Mouse (Mus musculus) spleen, adult 12 weeks (tissue): ENCODE data around the gene Pde12.
"Not testable (repeated sequence)": the region's sequence is repeated elsewhere in the genome, so short reads cannot be mapped to it uniquely, and the experiment has no call there.

ENCODE experiments used
- DNase-seq: peaks from one replicate; pipeline ENCODE4 v3.0.0; 2022; ENCODE audit warnings: low spot score

Gene Pde12

DNA sequence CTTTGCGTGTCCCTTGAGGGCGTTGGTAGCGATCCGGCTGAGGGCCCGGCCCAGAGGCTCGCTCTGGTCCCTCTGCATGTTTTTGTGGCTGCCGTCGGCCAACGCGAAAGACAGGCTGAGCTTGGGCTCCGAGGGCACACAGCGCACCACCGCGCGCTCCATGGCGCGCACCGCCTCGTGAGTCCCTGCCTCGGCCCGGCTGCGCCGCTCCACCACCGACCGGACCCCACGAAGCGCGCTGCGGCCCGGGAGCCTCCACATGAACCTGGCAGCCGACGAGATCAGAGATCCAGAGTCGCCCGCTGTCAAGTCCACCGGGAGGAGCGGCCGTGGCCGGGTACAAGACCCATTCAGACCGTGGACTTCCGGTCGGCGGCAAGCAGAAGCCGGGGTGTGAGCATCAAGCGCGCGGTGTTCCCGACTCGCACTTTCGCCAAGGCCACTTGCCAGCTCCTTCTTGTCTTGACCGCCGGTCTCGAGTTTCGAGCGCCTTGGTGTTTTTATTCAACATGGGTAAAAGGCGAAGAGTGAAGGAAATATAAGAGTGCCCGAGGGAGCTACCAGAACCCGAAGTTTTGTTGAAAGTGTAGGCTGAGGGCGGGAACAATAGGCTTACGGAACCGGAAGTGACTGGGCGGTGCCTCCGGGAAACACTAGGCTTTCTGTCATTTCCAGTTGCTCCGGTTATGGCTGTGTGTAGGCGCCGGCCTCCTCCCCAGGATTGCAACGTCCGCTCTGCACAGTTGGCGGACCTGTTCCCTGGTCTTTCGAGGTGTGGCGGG lies at the start of gene Pde12:
Gene Pde12, minus strand, starts transcription at position 592 of the 782 bp plus-strand sequence.
- peak; percentile 80 for DNase-seq

GRCm38 (mm10) chr14:26705246-26705645 lies 35.6 kb upstream of the Pde12 start:
- not testable (repeated sequence) for DNase-seq

GRCm38 (mm10) chr14:26697912-26698311 lies 28.2 kb upstream of the Pde12 start:
- no peak for DNase-seq

DNA sequence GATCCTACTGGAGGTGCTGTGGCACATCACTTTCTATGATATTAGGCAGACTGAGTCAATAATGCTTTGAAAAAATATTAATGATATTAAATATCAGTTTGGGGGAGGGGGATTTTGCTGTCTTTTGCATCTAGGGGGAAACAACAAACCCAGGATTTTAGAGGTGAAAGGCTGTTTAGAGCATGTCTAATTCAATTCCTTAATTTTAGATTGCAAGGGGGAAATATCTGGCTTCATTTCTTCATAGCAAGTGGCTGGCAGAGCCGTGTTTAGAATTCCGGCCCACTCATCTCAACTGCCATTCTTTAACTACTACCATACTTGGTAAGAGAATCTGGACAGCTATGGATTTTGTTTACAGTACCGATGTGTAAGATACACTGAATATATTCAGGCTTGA lies 23.3 kb upstream of the Pde12 start, which contains the start of gene Dnah12:
Gene Dnah12, plus strand, starts transcription at position 301 of the 400 bp plus-strand sequence.
- DNase-seq = no peak

- DNase-seq = no peak
Measured at GRCm38 (mm10) chr14:26691363-26691762, 21.7 kb upstream of the Pde12 start.

- DNase-seq = no peak
Measured at GRCm38 (mm10) chr14:26690727-26691126, 21.0 kb upstream of the Pde12 start.

DNA sequence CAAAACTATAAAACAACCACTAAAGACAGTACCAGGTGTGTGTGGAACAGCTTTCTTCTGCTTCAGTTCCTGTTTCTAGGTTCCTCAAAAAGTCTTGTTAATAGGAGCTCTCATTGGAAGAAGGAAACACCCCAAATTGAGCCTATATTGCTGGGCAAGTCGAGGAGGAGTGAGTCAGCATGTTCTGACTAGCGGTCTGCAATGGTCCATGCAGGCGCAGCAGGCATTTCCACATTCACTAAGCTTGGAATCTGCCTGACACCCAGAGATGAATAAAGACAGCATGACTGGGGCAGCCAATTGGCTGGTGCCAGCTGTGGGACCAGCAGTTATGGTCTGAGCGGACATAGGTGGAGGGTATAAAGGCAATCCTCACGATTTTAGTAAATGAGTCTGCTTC lies 6.1 kb upstream of the Pde12 start:
- peak; percentile 24 for DNase-seq

- DNase-seq = peak; percentile 38
Measured at GRCm38 (mm10) chr14:26675371-26675770, 5.7 kb upstream of the Pde12 start.

DNA sequence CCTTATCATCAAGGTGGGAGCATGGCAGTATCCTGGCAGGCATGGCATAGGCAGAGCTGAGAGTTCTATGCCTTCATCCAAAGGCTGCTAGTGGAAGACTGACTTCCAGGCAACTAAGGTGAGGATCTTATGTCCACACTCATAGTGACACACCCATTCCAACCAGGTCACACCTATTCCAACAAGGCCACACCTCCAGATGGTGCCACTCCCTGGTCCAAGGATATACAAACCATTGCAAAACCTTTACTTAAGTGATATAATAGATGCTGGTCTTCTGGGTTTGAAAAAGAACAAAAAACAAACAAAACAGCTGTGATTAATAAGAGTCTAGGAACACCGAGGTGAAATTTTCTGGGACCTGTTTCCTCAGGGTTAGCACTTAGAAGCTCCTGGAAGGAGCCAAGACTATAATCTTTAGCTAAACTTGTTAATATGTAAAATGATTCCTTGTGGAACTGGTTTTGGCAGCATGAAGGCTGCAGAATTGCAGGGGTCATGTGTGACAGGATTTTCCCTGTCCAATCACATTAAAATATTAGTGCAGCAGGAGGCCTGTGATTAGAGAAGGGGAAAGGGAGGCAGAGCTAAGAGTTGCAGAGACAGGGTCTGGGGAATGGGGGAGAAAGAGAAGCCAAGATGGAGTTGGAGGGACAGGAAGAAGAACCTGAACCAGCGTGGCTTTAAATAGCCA lies 4.9 kb upstream of the Pde12 start:
- not testable (repeated sequence) for DNase-seq

- DNase-seq = peak; percentile 22
Measured at GRCm38 (mm10) chr14:26671870-26672615, 2.4 kb upstream of the Pde12 start.

- no peak for DNase-seq
Measured at GRCm38 (mm10) chr14:26670964-26671363, 1.3 kb upstream of the Pde12 start.

DNA sequence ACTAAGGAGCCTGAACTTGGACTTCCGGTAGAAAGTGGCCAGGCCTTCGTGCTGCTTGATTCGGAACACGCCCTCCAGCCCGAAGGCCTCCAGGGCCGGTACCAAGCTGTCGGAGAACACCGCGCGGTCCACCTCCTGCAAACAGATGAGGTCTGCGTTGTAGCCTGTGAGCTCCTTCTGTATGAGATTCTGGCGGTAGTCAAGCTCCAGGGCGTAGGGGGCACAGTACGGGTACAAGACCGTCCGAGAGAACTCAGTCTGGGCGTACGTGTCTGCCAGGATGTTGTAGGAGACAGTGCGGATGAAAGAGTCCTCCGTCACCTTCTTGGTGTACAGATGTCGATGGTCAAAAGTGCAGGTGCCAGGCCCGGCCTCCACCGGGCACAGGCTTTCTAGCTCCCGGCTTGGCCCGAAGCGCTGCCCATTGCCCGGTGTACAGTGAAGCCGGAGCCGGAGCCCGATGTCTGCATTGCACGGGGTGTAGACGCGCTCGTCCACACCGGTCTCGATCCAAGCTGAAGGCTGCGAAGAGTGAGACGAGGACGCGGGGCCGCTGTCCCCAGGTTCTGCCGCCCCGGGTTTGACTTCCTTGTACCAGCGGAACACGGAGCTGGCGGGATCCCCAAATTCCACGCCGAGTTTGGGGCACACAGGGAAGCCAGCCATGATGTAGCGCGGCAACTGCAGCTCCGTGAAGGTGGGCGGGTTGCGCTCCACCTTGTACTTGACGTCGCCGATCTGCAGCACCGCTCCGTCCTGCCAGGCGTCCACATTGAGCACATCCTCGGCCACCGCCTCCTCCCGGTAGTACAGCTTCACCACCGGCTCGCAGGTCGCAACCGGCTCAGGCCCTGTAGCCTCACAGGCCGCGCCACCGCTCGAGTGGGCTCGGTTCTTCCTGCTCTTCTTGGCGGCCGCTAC lies 1.1 kb downstream of the Pde12 start:
- DNase-seq = peak; percentile 54

DNA sequence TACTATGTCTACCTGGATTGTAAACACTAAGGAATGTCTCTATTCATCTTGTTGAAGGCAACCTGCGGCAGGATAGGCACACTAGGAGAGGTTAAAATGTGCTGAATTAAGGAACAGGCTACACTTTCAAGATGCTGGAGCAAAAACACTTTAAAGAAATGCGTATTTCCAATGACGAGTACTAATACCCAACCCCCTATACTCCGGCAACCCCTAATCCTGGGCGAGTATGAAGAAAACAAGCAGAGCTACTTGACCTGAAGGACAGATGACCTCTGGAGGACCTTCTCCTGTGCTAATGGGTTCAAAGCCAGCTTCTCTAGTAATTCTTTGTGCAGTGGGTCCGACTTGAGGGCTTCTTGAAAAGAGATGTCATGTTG lies 1.7 kb downstream of the Pde12 start:
- peak; percentile 8 for DNase-seq

- DNase-seq = no peak
Measured at GRCm38 (mm10) chr14:26663851-26664250, 5.8 kb downstream of the Pde12 start.

- DNase-seq = no peak
Measured at GRCm38 (mm10) chr14:26662488-26662887, 7.2 kb downstream of the Pde12 start.

GRCm38 (mm10) chr14:26662016-26662415 lies 7.7 kb downstream of the Pde12 start:
- DNase-seq = no peak

DNA sequence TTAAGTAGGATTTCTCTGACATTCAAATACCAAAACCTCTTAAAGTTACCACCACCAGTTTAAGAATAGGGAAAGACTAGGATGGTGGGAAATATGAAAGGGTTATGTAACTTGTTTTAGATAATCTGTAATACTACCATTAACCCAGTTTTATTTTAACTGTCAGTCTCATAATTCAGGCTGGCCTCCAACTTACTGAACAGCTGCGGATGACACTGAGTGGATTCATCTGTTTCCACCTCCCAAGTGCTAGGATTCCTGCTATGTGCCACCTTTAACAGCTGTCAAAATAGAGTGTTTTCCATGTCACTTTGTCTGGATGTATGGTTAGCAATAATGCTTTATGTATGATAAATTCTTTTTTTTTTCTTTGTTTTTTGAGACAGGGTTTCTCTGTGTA lies 9.4 kb downstream of the Pde12 start:
- no peak for DNase-seq

DNA sequence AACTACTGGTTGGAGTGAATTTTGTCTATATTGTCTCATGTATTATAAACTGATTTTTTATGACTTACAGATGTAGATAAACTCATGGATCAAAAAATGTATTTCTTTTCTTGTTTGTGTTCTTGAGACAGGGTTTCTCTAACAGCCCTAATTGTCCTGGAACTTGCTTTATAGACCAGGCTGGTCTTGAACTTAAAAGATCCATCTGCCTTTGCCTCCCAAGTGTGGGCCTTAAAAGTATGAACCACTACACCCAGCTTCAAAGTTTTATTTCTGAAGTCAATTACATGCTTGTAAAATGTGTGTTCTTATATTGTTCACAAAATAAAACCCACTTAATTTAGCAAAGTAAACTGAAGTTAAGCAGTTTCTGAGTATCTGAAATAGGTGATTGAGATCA lies 11.5 kb downstream of the Pde12 start:
- DNase-seq = no peak

DNA sequence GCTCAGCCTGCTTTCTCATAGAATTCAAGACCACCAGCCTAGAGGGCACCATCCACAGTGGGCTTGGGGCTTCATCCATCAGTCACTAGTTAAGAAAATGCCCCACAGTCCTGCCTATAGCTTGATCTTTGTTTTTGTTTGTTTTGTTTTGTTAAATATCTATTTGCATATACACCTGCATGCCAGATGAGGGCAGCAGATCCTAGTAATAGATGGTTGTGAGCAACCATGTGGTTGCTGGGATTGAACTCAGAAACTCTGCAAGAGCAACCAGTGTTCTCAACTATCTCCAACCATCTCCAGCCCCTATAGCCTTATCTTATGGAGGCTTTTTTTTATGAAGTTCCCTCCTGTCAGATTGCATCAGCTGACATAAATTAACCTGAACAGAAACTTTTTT lies 17.8 kb downstream of the Pde12 start:
- no peak for DNase-seq

DNA sequence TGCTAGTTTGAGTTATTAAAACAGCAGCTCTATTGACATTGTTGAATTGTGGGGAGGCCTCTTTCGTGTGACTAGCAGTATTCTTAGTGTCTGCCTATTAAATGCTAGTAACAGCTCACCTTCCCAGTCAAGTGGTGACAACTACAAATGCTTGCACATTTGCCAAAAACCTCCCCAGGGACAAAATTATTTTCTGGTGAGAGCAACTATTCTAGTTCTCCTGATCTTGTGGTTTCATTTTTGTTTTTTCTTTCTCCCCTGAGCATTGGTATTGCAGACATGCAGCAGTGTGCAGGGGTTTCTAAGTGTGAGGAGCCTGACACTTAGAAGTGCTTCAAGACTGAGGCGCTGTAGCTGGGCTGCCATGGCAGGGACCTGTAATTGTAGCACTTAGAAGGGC lies 21.9 kb downstream of the Pde12 start:
- DNase-seq = no peak

GRCm38 (mm10) chr14:26645989-26646650 lies 23.6 kb downstream of the Pde12 start:
- no peak for DNase-seq
